Mouse (Mus musculus) naive thymus-derived CD4-positive, alpha-beta T cell, adult 2 months (primary cell): ENCODE data around the gene Slc22a23.

ENCODE experiments used
- DNase-seq: peaks from one replicate; pipeline ENCODE4 v3.0.0-alpha.2; 2011; ENCODE audit warnings: low read depth

The Slc22a23 gene

DNA sequence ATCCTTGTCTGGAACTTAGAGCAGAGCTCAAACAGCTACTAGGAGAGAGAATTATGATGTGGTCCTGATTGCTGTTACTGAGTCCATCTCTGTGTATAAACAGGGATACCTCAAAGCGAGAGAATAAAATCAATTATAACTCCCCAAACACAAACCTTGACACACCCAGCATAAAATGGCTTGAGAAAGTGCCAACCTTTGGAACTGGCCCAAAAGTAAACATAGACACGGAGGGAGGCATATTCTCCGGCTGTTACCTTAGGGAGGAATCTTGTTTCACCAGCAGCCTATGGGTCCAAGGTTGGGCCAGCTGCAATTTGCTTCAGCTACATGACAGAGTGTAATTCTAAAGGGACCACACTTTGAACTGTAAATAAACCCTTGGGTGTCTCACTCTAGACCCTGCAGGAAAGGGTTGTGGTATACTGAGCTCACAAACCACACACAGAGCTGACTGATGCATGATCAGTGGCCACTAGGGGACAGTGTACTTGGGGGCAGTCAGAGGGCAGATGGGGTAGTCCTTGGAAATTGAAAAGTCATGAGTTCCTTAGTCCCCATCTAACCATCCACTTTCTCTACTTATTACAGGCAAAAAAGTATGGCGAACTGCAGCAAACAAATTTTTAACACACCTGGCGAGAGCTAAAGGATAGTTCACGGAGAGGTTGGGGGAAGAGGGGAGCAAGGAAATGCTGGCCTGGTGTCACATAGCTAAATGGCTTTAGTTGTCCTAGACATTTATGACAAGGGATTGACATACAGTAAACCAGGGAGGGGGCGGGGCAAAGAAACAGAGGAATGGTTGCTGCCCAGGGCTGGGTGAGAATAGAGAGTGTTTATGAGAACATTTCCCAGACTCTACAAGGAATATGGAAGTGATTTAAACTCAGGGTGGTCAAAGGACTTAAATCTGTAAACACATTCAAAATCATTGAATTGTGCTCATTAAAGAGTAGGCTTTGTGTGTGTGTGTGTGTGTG is 45.3 kb downstream of the Slc22a23 start:
- no peak for DNase-seq

DNA sequence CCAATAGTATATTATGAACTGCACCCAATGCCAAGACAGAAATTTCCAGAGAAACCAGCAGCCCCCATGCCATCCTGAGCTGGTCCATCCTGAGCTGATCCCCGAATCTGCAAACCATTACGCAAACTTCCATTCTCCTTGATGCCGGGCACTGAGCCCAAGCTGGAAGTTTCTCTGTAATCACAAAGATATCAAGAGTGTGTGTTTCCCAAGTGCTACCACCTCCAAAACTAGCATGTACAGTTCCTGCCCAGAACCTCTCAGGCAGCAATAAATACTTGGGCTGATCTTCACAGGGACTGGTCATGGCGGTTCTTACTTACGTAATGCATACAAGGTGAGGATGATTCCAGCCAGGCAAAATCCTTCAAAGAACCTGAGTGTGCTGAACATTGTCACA is 46.3 kb downstream of the Slc22a23 start:
- no peak for DNase-seq

DNA sequence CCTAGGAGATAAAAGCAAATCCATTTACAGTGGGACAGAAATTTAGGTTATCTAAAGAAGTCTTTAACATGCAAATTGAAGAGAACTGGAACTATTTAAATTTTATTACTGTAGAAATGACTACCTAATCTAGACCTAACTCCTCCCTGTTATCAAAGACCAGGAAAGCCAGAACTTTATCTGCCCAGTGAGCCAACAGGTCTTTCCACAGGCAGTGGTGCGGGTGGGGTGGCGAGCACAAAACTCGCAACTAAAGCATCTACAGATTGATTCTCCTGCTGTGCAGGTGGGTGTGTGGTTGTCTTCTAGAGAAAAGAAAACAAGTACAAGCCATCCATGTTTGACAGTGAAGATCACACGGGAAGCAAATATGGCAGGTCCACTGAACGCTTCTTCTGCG is 46.9 kb downstream of the Slc22a23 start:
- DNase-seq, result no peak

DNA sequence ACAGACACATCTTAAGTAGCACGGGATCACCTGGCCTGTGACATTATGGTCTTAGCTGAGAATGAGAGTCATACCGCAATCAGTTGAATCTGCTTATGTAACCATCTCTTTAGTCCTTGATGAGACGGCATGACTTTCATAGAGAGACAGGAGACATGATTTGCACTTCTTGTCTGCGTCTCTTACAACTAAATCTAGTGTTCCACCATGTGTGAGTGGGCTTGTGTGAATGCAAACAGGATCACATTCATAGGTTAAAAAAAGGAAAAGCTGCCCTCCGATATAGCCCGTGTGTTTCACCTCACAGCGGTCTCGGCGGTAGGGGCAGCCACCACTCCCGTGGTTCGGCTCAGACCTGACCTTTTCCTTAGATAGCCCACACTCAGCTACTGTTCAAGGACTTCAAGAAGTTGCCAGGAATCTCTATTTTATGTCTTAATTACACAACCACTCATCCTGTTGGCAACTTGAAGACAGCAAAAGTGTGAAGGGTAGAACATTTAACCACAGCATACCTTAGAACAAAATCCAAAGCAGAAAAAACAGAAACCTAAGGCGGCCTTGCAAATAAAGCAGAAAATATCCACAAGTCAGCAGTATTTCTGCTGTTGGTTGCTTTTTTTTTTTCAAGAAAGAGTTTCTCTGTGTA is 49.1 kb downstream of the Slc22a23 start:
- DNase-seq, result no peak

DNA sequence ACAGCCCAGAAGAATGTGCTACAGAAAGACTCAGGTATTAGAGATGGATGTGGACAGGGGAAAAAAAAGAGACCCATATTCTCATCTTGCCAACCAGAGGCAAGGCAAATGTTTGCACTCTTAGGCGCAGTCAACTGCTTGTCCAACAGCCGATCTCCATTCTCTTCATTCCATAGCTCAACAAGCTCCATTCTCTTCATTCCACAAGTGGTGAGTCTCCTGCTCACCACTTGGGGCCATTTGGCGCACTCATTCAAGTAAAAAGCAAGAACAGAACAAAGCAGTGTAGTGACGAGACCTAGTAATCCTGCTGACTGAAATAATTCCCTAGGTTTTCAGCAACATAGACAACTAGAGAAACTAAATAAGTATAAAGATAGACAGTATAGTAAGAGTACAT is 50.8 kb downstream of the Slc22a23 start:
- no peak for DNase-seq

DNA sequence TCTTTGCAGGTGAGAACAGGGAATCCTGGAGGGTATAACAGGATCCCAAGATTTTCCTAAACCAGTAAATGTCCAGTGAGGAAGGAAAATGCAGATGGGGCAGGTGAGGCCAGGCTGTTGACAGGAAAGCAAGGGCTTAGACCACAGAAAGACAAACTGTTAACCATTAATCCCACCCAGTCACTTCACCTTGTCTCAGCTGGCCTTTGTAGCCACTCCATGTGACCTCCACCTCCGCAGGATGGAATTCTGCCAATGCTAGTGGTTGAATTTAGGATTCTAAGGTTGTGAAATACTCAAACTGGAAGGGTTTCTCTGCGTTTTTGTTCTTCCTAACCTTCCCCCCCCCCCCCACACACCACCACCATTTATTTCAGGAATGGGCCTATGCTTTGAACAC is 52.9 kb downstream of the Slc22a23 start:
- DNase-seq, result no peak

DNA sequence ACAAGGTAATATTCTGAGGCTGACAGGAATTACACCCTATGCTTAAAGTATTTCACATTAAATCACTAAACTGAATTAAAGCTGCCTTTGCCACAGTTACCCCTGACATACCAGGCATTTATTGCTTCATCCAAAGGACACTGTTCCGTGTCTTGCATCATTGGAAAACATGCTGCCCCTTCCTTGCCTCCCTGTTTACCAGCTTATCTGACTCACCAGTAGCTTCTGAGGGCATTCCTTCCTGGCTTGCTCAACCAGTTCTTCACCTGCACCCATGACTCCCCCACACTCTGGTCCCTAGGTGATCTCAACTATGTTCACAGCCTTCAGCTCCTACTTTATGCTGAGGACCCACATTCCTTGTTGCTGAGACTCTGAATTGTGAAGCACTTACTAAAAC is 54.6 kb downstream of the Slc22a23 start:
- DNase-seq, result no peak

DNA sequence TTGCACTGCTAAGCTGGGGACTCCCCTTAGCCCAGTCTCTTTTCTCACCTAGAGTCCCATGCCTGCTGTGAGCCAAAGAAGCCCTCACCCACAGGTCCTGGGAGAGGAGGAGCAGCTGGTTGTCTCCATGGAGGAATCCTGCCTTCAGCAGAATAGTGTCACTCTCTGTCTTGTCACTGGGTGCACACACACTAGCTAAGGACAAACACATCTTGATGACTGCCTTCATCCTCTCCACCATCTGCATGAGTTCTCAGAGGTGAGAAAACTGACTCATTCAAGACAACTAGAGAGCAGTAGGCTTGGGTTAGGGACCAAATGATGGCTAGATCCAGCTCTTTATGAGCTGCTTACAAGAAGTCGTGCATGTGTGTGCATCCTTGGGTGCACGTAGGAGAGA is 55.4 kb downstream of the Slc22a23 start:
- no peak for DNase-seq

DNA sequence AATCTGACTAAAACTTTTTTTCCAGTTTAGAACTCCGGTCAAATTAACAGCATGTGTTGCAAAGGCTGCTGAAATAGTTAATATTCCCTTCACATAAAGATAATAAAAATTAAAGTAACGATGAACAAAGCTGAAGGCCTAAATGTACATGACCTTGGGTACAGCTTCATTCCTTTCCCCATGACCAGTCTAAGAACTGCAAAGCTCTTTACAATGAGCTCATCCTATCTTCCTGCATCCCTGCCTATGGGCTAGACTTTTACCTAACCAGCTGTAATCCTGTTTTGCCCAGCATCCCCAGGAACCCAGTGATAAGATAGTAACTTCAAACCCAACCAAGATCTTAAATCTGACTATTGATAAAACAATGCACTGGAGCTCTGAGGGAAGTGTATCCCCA is 56.9 kb downstream of the Slc22a23 start:
- no peak for DNase-seq

DNA sequence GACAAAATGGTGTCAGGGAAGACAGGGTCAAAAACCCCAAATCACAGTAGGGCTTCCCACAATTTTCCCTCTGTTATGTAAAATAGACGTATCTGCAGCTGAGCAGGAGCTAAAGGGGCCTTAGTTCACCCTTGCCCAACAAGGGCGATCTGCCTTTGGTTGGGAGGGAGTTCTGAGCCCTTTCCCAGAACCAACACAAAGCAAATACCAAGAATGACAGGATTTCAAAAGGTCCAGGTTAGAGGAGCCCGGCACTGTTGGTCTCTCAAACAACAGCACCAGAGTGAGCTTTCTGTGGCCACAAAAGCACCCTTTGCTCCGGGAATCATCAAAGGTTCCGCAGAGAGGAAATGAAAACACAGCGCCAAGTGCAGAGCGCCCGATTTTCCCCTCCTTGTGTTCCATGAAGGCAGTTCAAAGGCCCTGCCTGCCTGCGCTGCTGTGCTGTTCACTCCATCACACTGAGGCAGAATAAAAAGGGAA is 57.3 kb downstream of the Slc22a23 start:
- DNase-seq, result no peak

DNA sequence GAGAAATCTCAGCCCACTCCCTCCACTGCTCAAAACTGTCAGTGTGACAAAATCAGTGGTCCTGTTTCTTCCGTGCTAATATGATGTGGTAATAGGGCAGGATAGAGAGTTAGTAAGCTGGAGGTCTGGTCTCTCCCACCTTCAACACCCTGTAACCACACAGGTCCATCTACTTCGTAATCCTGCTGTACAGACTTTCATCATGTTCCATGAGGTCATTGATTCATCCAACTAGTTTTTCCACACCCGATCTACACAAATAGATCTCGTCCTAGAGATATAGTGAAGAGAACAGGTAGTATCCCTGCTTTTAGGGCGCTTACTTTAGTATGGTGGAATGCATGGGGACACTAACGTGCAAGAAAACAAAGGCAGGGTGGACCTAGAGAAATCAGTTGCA is 63.6 kb downstream of the Slc22a23 start:
- DNase-seq, result no peak

DNA sequence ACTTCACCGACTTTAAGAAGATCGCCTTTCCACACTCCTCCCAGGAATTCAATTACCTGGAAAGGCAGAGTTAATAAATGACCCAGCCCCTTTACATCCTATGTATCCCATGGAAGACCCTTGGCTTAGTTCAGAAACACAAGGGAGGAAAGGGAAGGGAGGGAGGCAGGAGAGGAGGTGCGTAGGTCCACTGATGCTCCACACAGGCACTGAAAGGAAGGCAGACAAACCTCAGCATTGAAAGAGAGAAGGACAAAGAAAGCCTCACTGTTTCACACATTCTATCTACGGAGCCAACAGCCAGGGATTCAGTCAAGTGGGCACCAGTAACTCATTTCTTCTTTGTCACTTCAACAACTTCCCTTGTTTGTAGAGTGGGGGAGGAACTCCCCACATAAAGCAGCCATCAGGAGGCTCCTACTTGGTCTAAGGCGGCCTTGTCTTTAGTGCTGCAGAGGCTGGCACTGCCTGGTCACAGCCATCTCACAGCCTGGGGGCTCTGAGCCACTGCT is 66.2 kb downstream of the Slc22a23 start:
- DNase-seq, result no peak

DNA sequence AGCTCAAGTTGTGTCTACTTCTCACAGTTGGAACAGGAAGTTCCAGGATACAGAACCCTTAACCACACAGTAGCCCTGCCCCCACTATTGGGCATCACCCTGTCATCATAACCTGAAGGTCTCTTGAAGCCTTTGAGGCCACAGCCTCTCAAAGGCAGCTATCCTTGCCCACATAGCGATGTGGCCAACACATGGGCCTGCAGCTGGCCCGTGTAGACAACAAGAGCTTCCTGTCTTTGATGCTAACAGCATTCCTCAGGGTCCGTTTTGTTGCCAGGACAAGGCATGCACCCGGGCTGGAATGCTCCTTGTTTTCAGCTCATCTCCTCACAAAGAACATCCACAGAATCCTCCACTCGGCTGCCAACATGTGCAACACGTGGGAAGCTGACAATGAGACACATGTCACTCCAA is 66.7 kb downstream of the Slc22a23 start:
- no peak for DNase-seq

DNA sequence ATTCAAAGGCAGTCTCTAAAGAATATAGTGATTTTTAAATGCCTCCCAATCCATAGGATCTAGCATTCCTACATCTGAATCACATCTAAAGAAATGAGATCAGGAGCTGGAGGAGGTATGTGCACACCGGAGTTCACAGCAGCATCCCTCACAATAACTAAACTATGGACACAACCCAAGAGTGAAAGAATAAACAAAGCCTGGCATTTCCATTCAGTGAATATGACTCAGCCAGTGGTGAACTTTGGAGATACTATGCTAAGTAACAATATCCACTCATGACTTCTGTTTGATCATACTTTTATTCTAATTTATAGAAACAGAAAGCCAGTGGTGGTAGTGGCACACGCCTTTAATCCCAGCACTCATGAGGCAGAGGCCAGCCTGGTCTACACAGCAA is 67.4 kb downstream of the Slc22a23 start:
- DNase-seq, result no peak

DNA sequence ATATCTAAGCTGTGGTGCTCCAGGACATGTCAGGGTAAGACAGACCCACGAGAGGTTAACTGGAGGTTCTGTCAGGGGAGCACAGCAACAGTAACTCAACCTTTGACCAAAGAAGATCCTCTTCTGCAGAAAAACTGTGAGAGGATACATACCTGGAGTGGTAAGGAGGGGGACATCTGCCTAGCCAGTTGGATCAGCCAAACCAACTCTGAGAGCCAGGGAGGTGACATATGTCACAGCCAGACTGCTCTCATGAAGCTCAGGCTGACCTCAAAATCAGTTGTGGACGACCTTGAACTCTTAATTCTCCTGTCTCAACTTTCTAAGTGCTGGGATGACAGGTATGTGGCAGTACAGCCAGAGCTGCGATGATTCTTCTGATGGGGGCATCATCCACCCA is 68.0 kb downstream of the Slc22a23 start:
- DNase-seq, result no peak

DNA sequence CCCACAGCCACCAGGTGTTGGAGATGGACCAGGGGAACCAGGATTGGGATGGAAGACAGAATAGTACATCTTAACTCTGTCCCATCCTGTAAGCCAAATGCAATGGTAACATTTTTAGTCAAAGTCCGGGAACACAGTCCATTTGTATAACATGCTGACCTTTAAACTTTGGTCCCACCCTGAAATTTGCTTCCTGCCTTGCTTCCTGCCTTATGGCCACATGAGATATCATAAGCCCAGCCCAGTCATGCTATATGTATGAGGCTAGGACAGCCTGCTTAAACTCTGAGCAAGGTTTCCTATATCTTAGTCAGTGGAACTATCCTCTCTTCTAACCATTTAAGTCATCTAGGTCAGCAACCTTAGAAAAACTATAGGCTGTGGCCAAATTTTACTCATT is 70.1 kb downstream of the Slc22a23 start:
- DNase-seq, result no peak

DNA sequence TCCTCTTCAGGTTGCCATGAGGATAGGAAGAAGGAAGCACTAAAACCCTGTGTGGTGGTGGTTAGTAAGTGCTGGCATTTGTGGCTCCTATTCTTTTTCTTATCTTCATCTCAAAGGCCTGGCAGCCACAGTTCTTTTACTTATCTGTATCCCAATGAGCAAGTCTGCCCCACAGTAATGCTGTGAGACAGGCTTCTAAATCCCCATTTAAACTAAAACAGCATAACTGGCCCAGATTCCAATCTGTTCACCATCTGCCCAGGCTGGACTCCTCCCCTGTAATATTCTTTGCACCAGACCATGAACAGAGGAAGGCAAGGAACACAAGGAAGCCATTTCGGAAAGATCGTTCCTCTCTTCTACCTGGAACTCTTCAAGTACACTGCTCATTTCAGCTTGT is 70.6 kb downstream of the Slc22a23 start:
- DNase-seq, result no peak

DNA sequence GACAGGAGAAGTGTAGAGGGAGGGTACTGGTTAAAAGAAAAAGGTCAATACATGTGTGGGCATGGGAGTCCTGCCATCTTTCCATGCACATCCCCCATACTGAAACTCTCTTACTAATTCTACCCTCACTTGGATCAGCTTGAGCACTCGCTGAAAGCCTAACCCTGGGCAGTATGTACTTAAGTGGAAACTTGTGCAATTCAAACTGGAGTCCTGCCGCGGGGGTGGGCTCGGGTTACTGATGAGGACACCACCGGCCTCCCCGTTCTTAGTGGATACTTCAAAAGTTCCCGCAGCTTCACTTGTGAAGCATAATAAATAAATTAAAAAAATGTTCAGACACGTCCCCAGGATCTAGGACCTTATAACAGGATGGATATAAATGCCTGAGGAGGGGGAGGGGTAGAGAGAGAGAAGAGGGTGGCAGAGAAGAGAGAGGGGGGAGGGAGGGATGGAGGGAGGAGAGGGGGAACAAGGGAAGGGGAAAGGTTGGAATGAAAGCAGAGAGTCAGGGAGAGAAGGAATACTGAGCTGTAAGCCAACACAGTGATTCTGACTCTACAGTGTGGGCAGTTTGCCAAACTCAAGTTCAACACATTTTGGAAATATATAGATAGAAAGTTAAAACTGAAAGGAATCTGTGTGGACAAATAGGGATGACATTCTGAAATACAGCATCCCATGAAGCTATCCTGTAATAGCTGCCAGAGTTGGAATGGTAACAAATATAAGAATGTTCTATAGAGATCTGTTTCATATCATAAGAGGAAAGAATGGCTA is 72.5 kb downstream of the Slc22a23 start:
- no peak for DNase-seq

DNA sequence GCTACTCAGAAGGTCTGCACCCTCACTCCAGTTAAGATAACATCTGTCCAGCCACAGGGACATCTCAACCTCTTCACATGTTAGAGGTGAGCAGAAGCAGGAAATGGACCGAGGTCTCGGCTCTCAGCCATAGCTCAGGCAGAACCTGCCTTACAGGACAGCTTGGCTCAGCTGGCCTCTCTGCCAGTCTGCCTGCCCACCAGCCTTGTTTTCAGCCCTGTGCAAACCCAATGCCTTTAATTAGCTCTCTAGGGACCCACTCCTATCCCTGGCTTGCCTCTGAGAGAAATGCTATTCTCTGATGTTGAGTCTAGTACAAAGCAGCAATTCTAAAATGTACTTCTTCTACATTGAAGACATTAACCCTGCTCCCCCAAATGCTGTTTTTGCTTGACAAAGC is 73.3 kb downstream of the Slc22a23 start:
- DNase-seq, result no peak

DNA sequence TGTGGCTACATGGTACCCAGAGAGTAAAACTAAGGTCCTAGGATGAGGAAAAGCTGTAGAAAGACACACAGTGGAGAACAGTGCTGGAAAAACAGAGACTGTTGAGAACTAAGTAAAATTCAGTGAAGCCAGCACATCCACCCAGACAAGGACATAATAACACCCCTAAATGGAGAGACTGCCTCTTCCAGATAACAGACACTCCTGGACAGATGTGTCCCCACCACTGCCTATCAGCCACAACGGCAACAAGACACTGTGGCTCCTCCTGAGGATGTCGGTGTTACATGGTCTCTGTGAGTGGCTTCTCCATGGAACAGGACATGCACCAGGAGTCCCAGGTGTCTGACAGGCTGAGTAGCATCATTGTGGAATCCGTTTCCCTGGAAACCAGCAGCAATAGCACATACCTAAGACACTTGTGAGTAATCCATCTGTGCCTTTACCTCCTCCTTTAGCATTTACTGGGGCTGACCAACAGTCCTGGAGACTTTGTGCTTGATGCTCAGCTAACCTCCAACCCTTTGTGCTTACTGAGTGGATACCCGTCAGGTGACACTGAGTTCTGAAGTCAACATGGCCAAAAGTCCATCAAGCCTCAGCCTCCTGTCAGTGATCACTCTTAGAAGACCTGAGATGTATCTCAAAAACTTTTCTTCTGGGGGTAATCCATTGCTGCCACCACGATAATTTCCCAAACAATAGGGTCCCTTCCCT is 73.9 kb downstream of the Slc22a23 start:
- no peak for DNase-seq

DNA sequence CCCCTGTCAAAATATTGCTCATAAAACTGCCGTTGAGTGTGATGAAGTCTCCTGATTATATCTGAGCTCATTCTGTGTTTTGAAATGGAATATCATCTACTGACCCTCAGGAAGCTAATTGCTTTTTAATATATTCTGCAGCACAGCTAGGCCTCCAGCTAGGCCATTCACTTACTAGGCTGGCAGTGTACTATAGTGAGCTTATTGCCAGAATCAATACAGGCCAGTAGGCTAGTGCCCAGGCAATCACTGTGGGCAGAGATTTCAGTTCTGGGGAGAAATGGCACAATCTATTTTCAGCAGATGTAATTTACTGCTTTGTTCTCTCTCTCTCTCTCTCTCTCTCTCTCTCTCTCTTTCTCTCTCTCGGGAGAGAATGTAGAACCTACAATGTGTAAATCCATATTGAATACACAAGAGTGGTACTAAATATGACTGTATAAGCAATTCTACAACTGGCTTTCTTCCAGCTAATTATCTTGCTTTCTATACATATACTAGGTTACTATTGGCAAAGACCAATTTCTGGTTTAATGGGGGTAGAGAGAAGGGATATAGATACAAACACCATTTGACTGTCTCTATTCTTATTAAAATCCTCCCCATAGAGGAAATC is 75.5 kb downstream of the Slc22a23 start:
- DNase-seq, result no peak
